Mouse (Mus musculus) embryonic facial prominence, embryonic 14.5 days (tissue): ENCODE data around the gene Zdhhc17. TPM values are rescaled to one million over a fixed set of nuclear protein-coding genes. Genes with fewer than 3 reads are reported as not detected.
A peak's percentile ranks its signal among the peaks of the same experiment; 100 is the strongest.

ENCODE experiments used
- ATAC-seq: fragments of 200-750 bp; cut with Nextera tagmentation; 2 replicates; pipeline ENCODE4 v1.8.0; 2017; ENCODE audit warnings: low read depth, moderate number of reproducible peaks, moderate TSS enrichment
- DNase-seq: peaks from one replicate; pipeline ENCODE4 v3.0.0-alpha.2; 2015; ENCODE audit warnings: low spot score
- H3K27ac ChIP-seq: fragments of 300-500 bp; sonication (generic); replicated peaks from 2 replicates; pipeline ENCODE4 v1.5.1; 2014; ENCODE audit warnings: low read depth, mild to moderate bottlenecking, low read length, moderate library complexity
- H3K27me3 ChIP-seq: fragments of 300-500 bp; sonication (generic); replicated peaks from 2 replicates; pipeline ENCODE4 v1.6.1; 2014; ENCODE audit warnings: low read length; ENCODE audit not compliant: control insufficient read depth, insufficient read depth
- H3K36me3 ChIP-seq: fragments of 300-500 bp; sonication (generic); 2 replicates; pipeline ENCODE4 v1.6.1; 2014; ENCODE audit warnings: low read length, mixed read lengths; ENCODE audit not compliant: control insufficient read depth, insufficient read depth
- H3K4me1 ChIP-seq: fragments of 300-500 bp; sonication (generic); 2 replicates; pipeline ENCODE4 v1.6.1; 2014; ENCODE audit warnings: antibody characterized with exemption, low read length; ENCODE audit not compliant: control insufficient read depth, insufficient read depth
- H3K4me2 ChIP-seq: fragments of 300-500 bp; sonication (generic); 2 replicates; pipeline ENCODE4 v1.6.1; 2014; ENCODE audit warnings: low read depth, mild to moderate bottlenecking, low read length, moderate library complexity, mixed read lengths
- H3K4me3 ChIP-seq: fragments of 300-500 bp; sonication (generic); 2 replicates; pipeline ENCODE4 v1.5.1; 2014; ENCODE audit warnings: low read depth, mild to moderate bottlenecking, low read length
- H3K9ac ChIP-seq: fragments of 300-500 bp; sonication (generic); 2 replicates; pipeline ENCODE4 v1.6.1; 2014; ENCODE audit warnings: low read depth, mild to moderate bottlenecking, low read length, moderate library complexity, mixed read lengths
- H3K9me3 ChIP-seq: fragments of 300-500 bp; sonication (generic); 2 replicates; pipeline ENCODE4 v1.6.1; 2016; ENCODE audit warnings: low read length; ENCODE audit not compliant: control insufficient read depth
- WGBS: fragments of 180-500 bp; shearing (Covaris S2); extraction: QIAGEN DNeasy Blood & Tissue Kit; methylation state at CpG from one replicate; pipeline ENCODE4 v1.1.7; 2014; 5-methylcytosine and 5-hydroxymethylcytosine counted together
- polyA plus RNA-seq: library from polyadenylated mRNA; unstranded; fragments of >200 nt; fragmentation: Nextera tagmentation; extraction: Ambion mirVana; gene quantifications from 2 replicates; pipeline ENCODE4 v1.2.1, GENCODE M21; 2014

Zdhhc17 gene
- polyA plus RNA-seq, 1 experiment from 2014 or later: 21.8 TPM

- H3K4me3 ChIP-seq: no peak overlapping the region
- ATAC-seq (no peak), DNase-seq (no peak)
- 68% methylated on average over 5 of the region's 5 CpGs for WGBS
- no peak overlapping the region for H3K9ac ChIP-seq
- H3K4me1 ChIP-seq: no peaks in the 10 kb centered on the region; the same call in 1 of the 2 replicates
- H3K27me3 ChIP-seq: no peaks in the 10 kb centered on the region
- H3K27ac ChIP-seq: no peak overlapping the region
- H3K4me2 ChIP-seq: no peak overlapping the region
- H3K9me3 ChIP-seq: no peaks in the 10 kb centered on the region
- H3K36me3 ChIP-seq: no peaks in the 10 kb centered on the region
Measured at GRCm38 (mm10) chr10:110994761-110995160, 15.2 kb downstream of the Zdhhc17 start.

- H3K27ac ChIP-seq: no peak overlapping the region
- ATAC-seq: no peak
- H3K36me3 ChIP-seq: no peaks in the 10 kb centered on the region
- H3K9me3 ChIP-seq: no peaks in the 10 kb centered on the region
- 53% methylated on average over 5 of the region's 5 CpGs for WGBS
- no peaks in the 10 kb centered on the region for H3K27me3 ChIP-seq
- no peak overlapping the region for H3K4me2 ChIP-seq
- DNase-seq: no peak
- H3K9ac ChIP-seq: no peak overlapping the region
- H3K4me1 ChIP-seq: no peaks in the 10 kb centered on the region; the same call in 1 of the 2 replicates
- H3K4me3 ChIP-seq: no peak overlapping the region
Measured at GRCm38 (mm10) chr10:110993249-110993648, 16.7 kb downstream of the Zdhhc17 start.

DNA sequence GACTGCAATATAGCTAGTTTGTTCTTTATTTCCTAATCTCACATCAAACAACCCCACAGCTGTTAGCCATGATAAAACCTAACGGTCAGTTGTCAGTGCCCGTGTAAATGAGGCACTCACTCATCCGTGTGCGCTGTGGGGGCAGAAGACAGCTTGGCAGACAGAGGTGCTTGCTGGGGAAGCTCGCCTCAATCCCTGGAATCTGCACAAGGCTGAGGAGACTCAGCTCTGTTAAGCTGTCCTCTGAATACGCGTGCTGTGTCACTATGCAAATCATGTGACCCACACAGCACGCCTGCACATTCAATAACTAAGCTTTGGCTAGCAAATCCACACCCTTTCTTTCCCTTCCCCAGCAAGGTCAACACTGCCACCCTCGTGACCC, 17.9 kb downstream of the Zdhhc17 start:
- ATAC-seq: peak; percentile 41; the same call in 1 of the 2 replicates
- H3K27ac ChIP-seq: no peak overlapping the region

GRCm38 (mm10) chr10:110991307-110992046, 18.5 kb downstream of the Zdhhc17 start:
- Histone ChIP-seq H3K4me2 (no peak overlapping the region), H3K9me3 (no peaks in the 10 kb centered on the region), H3K36me3 (no peaks in the 10 kb centered on the region), H3K9ac (no peak overlapping the region), H3K27ac (no peak overlapping the region), H3K4me1 (no peaks in the 10 kb centered on the region; the same call in 1 of the 2 replicates), H3K4me3 (no peak overlapping the region), H3K27me3 (no peaks in the 10 kb centered on the region)
- WGBS: 68% methylated on average over 6 of the region's 6 CpGs
- DNase-seq: no peak
- ATAC-seq: no peak

More for the DNA sequence above, 17.9 kb downstream of the Zdhhc17 start:
- no peaks in the 10 kb centered on the region for H3K9me3 ChIP-seq
- no peak overlapping the region for H3K4me3 ChIP-seq
- WGBS: 62% methylated on average over 9 of the region's 9 CpGs
- H3K9ac ChIP-seq: no peak overlapping the region
- no peaks in the 10 kb centered on the region for H3K36me3 ChIP-seq
- H3K4me2 ChIP-seq: no peak overlapping the region
- no peaks in the 10 kb centered on the region for H3K27me3 ChIP-seq
- H3K4me1 ChIP-seq: no peaks in the 10 kb centered on the region; the same call in 1 of the 2 replicates
- DNase-seq: no peak

DNA sequence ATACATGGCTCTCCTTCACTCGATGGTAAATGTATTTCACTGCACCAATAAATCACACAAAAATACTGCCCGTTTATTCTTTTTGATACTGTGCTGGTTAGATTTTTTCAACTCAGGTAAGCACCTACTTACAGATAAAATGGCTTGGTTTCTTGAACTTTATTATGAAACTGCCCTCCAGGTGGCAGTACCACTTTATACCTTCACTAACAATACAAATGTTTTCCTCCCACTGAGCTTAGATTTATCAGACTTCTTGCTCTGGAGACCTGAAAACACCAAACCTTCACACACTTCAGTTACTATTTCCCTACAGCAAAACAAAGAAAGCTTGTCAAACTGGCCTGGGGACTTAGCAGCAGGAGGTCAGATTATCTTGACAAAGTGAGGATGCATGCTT, 20.2 kb downstream of the Zdhhc17 start:
- Histone ChIP-seq H3K27me3 (no peaks in the 10 kb centered on the region), H3K4me3 (no peak overlapping the region), H3K36me3 (no peaks in the 10 kb centered on the region), H3K4me1 (no peaks in the 10 kb centered on the region; the same call in 1 of the 2 replicates), H3K4me2 (no peak overlapping the region), H3K9ac (no peak overlapping the region), H3K9me3 (no peaks in the 10 kb centered on the region), H3K27ac (no peak overlapping the region)
- WGBS: 67% methylated on average over 2 of the region's 2 CpGs
- ATAC-seq: no peak
- DNase-seq: peak; percentile 42

- no peaks in the 10 kb centered on the region for H3K9me3 ChIP-seq
- H3K36me3 ChIP-seq: no peaks in the 10 kb centered on the region
- no peak overlapping the region for H3K27ac ChIP-seq
- H3K4me1 ChIP-seq: no peaks in the 10 kb centered on the region
- no peaks in the 10 kb centered on the region for H3K27me3 ChIP-seq
- H3K4me3 ChIP-seq: no peak overlapping the region
- ATAC-seq: no peak
- H3K9ac ChIP-seq: no peak overlapping the region
- H3K4me2 ChIP-seq: no peak overlapping the region
- WGBS: 93% methylated on average over 17 of the region's 17 CpGs
- no peak for DNase-seq
Measured at GRCm38 (mm10) chr10:110986682-110987081, 23.3 kb downstream of the Zdhhc17 start.

GRCm38 (mm10) chr10:110982771-110983170, 27.2 kb downstream of the Zdhhc17 start:
- H3K4me1 ChIP-seq: no peaks in the 10 kb centered on the region
- H3K4me2 ChIP-seq: no peak overlapping the region
- DNase-seq (no peak), ATAC-seq (no peak)
- H3K9me3 ChIP-seq: no peaks in the 10 kb centered on the region
- H3K4me3 ChIP-seq: no peak overlapping the region
- H3K27ac ChIP-seq: no peak overlapping the region
- peaks cover 28% of the 10 kb centered on the region for H3K36me3 ChIP-seq
- H3K9ac ChIP-seq: no peak overlapping the region
- no peaks in the 10 kb centered on the region for H3K27me3 ChIP-seq
- WGBS: 82% methylated on average over 4 of the region's 4 CpGs

DNA sequence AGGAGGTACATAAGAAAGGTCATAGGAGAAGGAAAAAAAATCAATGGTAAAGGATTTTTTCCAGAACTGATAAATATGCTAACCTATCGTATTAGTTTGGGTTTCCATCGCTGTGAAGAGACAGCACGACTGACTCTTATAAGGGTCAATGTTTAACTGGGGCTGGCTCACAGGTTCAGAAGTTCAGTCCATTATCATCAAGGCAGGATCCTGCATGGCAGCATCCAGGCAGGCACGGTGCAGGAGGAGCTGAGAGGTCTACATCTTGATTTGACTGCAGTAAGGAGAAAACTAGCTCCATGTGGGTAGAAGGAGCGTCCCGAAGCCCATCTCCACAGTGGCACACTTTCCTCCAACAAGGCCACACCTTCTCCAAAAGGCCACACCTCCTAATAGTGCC, 29.5 kb downstream of the Zdhhc17 start:
- DNase-seq (no peak), ATAC-seq (no peak)
- no peaks in the 10 kb centered on the region for H3K4me1 ChIP-seq
- peaks cover 28% of the 10 kb centered on the region for H3K36me3 ChIP-seq
- H3K9ac ChIP-seq: no peak overlapping the region
- H3K9me3 ChIP-seq: no peaks in the 10 kb centered on the region
- 95% methylated on average over 6 of the region's 6 CpGs for WGBS
- no peak overlapping the region for H3K4me3 ChIP-seq
- no peak overlapping the region for H3K27ac ChIP-seq
- no peaks in the 10 kb centered on the region for H3K27me3 ChIP-seq
- no peak overlapping the region for H3K4me2 ChIP-seq

GRCm38 (mm10) chr10:110979431-110979830, 30.5 kb downstream of the Zdhhc17 start:
- no peaks in the 10 kb centered on the region for H3K9me3 ChIP-seq
- no peak overlapping the region for H3K4me3 ChIP-seq
- H3K36me3 ChIP-seq: peaks cover 32% of the 10 kb centered on the region
- H3K27ac ChIP-seq: no peak overlapping the region
- no peak overlapping the region for H3K9ac ChIP-seq
- no peaks in the 10 kb centered on the region for H3K27me3 ChIP-seq
- WGBS: 90% methylated on average over 2 of the region's 2 CpGs
- DNase-seq: no peak
- no peak for ATAC-seq
- H3K4me1 ChIP-seq: no peaks in the 10 kb centered on the region
- H3K4me2 ChIP-seq: no peak overlapping the region
